Mouse (Mus musculus): ENCODE data around the gene Trappc10. TPM values are rescaled to one million over a fixed set of nuclear protein-coding genes. Genes with fewer than 3 reads are reported as not detected.

The Trappc10 gene
- polyA plus RNA-seq, 1 experiment from 2014 or later, result 8.3 TPM

- peak; percentile 64 for ATAC-seq (ENCODE audit: low FRiP score, low TSS enrichment)
- WGBS, result 17% methylated on average over 5 of the region's 5 CpGs
- Histone ChIP-seq H3K4me3 (ENCODE audit: low read length) (no peak overlapping the region), H3K9ac (replicated peaks; ENCODE audit: low read length) (no peak overlapping the region), H3K4me2 (replicated peaks; ENCODE audit: low read depth, low read length) (no peak overlapping the region), H3K27ac (ENCODE audit: low read length) (no peak overlapping the region), H3K36me3 (ENCODE audit: insufficient read depth, low read length) (no peaks in the 10 kb centered on the region), H3K9me3 (ENCODE audit: low read length) (no peaks in the 10 kb centered on the region), H3K4me1 (ENCODE audit: insufficient read depth, low read length) (peaks cover 8% of the 10 kb centered on the region; the same call in 1 of the 2 replicates), H3K27me3 (ENCODE audit: insufficient read depth, low read length) (no peaks in the 10 kb centered on the region)
These were observed 15.9 kb upstream of the Trappc10 start for GRCm38 (mm10) chr10:78260322-78260721.

- WGBS, result 42% methylated on average over 6 of the region's 6 CpGs
- no peak overlapping the region for H3K4me3 ChIP-seq (ENCODE audit: low read length)
- no peak overlapping the region for H3K9ac ChIP-seq (replicated peaks; ENCODE audit: low read length)
- peaks cover 8% of the 10 kb centered on the region; the same call in 1 of the 2 replicates for H3K4me1 ChIP-seq (ENCODE audit: insufficient read depth, low read length)
- H3K27ac ChIP-seq (ENCODE audit: low read length), result no peak overlapping the region
- no peak overlapping the region for H3K4me2 ChIP-seq (replicated peaks; ENCODE audit: low read depth, low read length)
- no peak for ATAC-seq (ENCODE audit: low FRiP score, low TSS enrichment)
- no peaks in the 10 kb centered on the region for H3K36me3 ChIP-seq (ENCODE audit: insufficient read depth, low read length)
- H3K27me3 ChIP-seq (ENCODE audit: insufficient read depth, low read length), result no peaks in the 10 kb centered on the region
- no peaks in the 10 kb centered on the region for H3K9me3 ChIP-seq (ENCODE audit: low read length)
These were observed 15.3 kb upstream of the Trappc10 start for GRCm38 (mm10) chr10:78259702-78260101.

DNA sequence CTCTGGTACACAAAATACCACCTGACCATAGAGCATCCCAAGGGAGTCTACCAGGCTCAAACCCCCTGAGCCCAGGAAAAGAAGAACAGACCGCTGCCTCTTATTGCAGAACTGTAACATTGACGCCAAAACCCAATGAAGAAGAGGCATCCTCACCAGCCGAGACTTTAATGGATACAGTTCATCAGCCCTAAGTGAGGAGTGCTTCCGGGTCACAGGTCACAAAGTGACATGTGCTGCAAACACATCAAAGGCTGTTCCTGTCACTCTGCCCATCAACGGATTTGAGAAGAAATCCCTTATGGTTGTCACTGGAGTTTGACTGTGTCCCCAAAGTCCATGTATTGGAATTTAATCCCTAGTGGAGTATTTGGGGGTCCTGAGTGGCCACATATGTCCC is 14.8 kb upstream of the Trappc10 start:
- H3K27ac ChIP-seq (ENCODE audit: low read length), result no peak overlapping the region
- 76% methylated on average over 5 of the region's 5 CpGs for WGBS
- H3K4me2 ChIP-seq (replicated peaks; ENCODE audit: low read depth, low read length), result no peak overlapping the region
- no peak for ATAC-seq (ENCODE audit: low FRiP score, low TSS enrichment)
- H3K9ac ChIP-seq (replicated peaks; ENCODE audit: low read length), result no peak overlapping the region
- H3K4me1 ChIP-seq (ENCODE audit: insufficient read depth, low read length), result peaks cover 8% of the 10 kb centered on the region; the same call in 1 of the 2 replicates
- H3K27me3 ChIP-seq (ENCODE audit: insufficient read depth, low read length), result no peaks in the 10 kb centered on the region
- no peaks in the 10 kb centered on the region for H3K36me3 ChIP-seq (ENCODE audit: insufficient read depth, low read length)
- no peak overlapping the region for H3K4me3 ChIP-seq (ENCODE audit: low read length)
- no peaks in the 10 kb centered on the region for H3K9me3 ChIP-seq (ENCODE audit: low read length)

- Histone ChIP-seq H3K4me2 (replicated peaks; ENCODE audit: low read depth, low read length) (no peak overlapping the region), H3K27me3 (ENCODE audit: insufficient read depth, low read length) (no peaks in the 10 kb centered on the region), H3K9me3 (ENCODE audit: low read length) (no peaks in the 10 kb centered on the region), H3K9ac (replicated peaks; ENCODE audit: low read length) (no peak overlapping the region), H3K4me3 (ENCODE audit: low read length) (no peak overlapping the region), H3K36me3 (ENCODE audit: insufficient read depth, low read length) (no peaks in the 10 kb centered on the region), H3K4me1 (ENCODE audit: insufficient read depth, low read length) (peaks cover 8% of the 10 kb centered on the region; the same call in 1 of the 2 replicates), H3K27ac (ENCODE audit: low read length) (no peak overlapping the region)
- ATAC-seq (ENCODE audit: low FRiP score, low TSS enrichment), result no peak
- WGBS, result 78% methylated on average over 6 of the region's 6 CpGs
These were observed 13.8 kb upstream of the Trappc10 start for GRCm38 (mm10) chr10:78258142-78258675.

- 77% methylated on average over 4 of the region's 4 CpGs for WGBS
- Histone ChIP-seq H3K4me2 (replicated peaks; ENCODE audit: low read depth, low read length) (no peak overlapping the region), H3K27ac (ENCODE audit: low read length) (no peak overlapping the region), H3K4me3 (ENCODE audit: low read length) (no peak overlapping the region), H3K9me3 (ENCODE audit: low read length) (no peaks in the 10 kb centered on the region), H3K36me3 (ENCODE audit: insufficient read depth, low read length) (no peaks in the 10 kb centered on the region), H3K4me1 (ENCODE audit: insufficient read depth, low read length) (peaks cover 8% of the 10 kb centered on the region; the same call in 1 of the 2 replicates), H3K9ac (replicated peaks; ENCODE audit: low read length) (no peak overlapping the region), H3K27me3 (ENCODE audit: insufficient read depth, low read length) (no peaks in the 10 kb centered on the region)
- no peak for ATAC-seq (ENCODE audit: low FRiP score, low TSS enrichment)
These were observed 11.2 kb upstream of the Trappc10 start for GRCm38 (mm10) chr10:78255646-78256059.

DNA sequence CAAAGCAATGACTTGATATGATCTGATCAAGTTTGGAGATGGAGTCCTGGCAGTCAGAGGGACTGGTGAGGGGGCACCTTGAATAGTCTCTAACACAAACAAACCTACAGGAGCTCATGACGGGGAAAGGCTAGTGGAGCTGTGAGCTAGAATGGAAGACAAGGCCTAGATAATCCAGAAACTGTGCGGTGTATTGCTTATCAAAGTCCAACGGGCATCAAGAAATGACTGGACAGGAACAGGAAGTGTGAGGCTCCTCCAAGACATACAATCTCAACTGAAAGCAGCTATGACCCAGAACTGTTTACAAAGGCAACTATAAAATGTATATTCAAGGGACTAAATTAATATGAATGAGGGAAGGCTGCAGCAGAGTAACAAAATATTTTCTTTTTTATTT is 2.8 kb upstream of the Trappc10 start:
- WGBS, result 74% methylated on average over 3 of the region's 3 CpGs
- H3K4me1 ChIP-seq (ENCODE audit: insufficient read depth, low read length), result peaks cover 15% of the 10 kb centered on the region
- no peaks in the 10 kb centered on the region for H3K9me3 ChIP-seq (ENCODE audit: low read length)
- no peak overlapping the region for H3K9ac ChIP-seq (replicated peaks; ENCODE audit: low read length)
- no peak overlapping the region for H3K4me2 ChIP-seq (replicated peaks; ENCODE audit: low read depth, low read length)
- no peak for ATAC-seq (ENCODE audit: low FRiP score, low TSS enrichment)
- H3K27me3 ChIP-seq (ENCODE audit: insufficient read depth, low read length), result no peaks in the 10 kb centered on the region
- H3K4me3 ChIP-seq (ENCODE audit: low read length), result no peak overlapping the region
- H3K36me3 ChIP-seq (ENCODE audit: insufficient read depth, low read length), result no peaks in the 10 kb centered on the region
- H3K27ac ChIP-seq (ENCODE audit: low read length), result no peak overlapping the region

DNA sequence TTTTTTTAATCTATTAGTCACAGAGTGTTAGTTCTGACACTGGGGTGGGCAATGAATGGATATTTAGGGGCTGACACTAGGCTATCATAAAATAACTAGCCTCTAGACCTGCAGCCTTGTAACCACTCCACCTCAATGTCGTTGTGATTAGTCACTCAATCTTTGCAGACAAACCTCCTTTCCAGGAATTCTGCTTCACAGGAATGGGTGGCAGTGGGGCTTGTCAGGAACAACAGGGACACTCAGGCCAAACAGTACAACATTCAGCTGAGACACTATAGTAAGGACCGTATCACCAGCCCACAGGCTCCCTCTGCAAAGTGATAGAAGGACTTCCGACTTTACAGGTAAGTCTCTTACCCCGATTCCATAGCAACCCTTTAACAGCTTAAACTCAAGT is 2.3 kb upstream of the Trappc10 start:
- H3K27me3 ChIP-seq (ENCODE audit: insufficient read depth, low read length), result no peaks in the 10 kb centered on the region

GRCm38 (mm10) chr10:78245225-78245547 is 745 bp upstream of the Trappc10 start:
- WGBS, result 17% methylated on average over 7 of the region's 7 CpGs
- no peak overlapping the region for H3K27ac ChIP-seq (ENCODE audit: low read length)
- ATAC-seq (ENCODE audit: low FRiP score, low TSS enrichment), result no peak

More for the DNA sequence above, 2.3 kb upstream of the Trappc10 start:
- Histone ChIP-seq H3K36me3 (ENCODE audit: insufficient read depth, low read length) (no peaks in the 10 kb centered on the region), H3K9ac (replicated peaks; ENCODE audit: low read length) (no peak overlapping the region), H3K4me1 (ENCODE audit: insufficient read depth, low read length) (peaks cover 15% of the 10 kb centered on the region), H3K9me3 (ENCODE audit: low read length) (no peaks in the 10 kb centered on the region), H3K4me3 (ENCODE audit: low read length) (no peak overlapping the region), H3K27ac (ENCODE audit: low read length) (no peak overlapping the region), H3K4me2 (replicated peaks; ENCODE audit: low read depth, low read length) (no peak overlapping the region)
- WGBS, result 76% methylated on average over 4 of the region's 4 CpGs
- ATAC-seq (ENCODE audit: low FRiP score, low TSS enrichment), result no peak

GRCm38 (mm10) chr10:78244058-78244437 is 393 bp downstream of the Trappc10 start:
- peak; percentile 62 for ATAC-seq (ENCODE audit: low FRiP score, low TSS enrichment)
- WGBS, result under 1% methylated on average over 29 of the region's 33 CpGs
- peak overlapping the region; percentile 86 for H3K4me2 ChIP-seq (replicated peaks; ENCODE audit: low read depth, low read length)
- H3K27ac ChIP-seq (ENCODE audit: low read length), result 0 out of 2 replicates have a peak overlapping the region, but pooled peaks have one; percentile 27
- no peaks in the 10 kb centered on the region for H3K27me3 ChIP-seq (ENCODE audit: insufficient read depth, low read length)
- no peaks in the 10 kb centered on the region for H3K9me3 ChIP-seq (ENCODE audit: low read length)
- no peaks in the 10 kb centered on the region for H3K36me3 ChIP-seq (ENCODE audit: insufficient read depth, low read length)
- H3K9ac ChIP-seq (replicated peaks; ENCODE audit: low read length), result peak overlapping the region; percentile 79
- peak overlapping the region; percentile 88 for H3K4me3 ChIP-seq (ENCODE audit: low read length)
- H3K4me1 ChIP-seq (ENCODE audit: insufficient read depth, low read length), result peaks cover 15% of the 10 kb centered on the region

More at GRCm38 (mm10) chr10:78245225-78245547, 745 bp upstream of the Trappc10 start:
- H3K4me1 ChIP-seq (ENCODE audit: insufficient read depth, low read length), result peaks cover 15% of the 10 kb centered on the region
- peak overlapping the region; percentile 88 for H3K4me3 ChIP-seq (ENCODE audit: low read length)
- peak overlapping the region; percentile 79 for H3K9ac ChIP-seq (replicated peaks; ENCODE audit: low read length)
- H3K9me3 ChIP-seq (ENCODE audit: low read length), result no peaks in the 10 kb centered on the region
- H3K36me3 ChIP-seq (ENCODE audit: insufficient read depth, low read length), result no peaks in the 10 kb centered on the region
- H3K27me3 ChIP-seq (ENCODE audit: insufficient read depth, low read length), result no peaks in the 10 kb centered on the region
- H3K4me2 ChIP-seq (replicated peaks; ENCODE audit: low read depth, low read length), result peak overlapping the region; percentile 86

DNA sequence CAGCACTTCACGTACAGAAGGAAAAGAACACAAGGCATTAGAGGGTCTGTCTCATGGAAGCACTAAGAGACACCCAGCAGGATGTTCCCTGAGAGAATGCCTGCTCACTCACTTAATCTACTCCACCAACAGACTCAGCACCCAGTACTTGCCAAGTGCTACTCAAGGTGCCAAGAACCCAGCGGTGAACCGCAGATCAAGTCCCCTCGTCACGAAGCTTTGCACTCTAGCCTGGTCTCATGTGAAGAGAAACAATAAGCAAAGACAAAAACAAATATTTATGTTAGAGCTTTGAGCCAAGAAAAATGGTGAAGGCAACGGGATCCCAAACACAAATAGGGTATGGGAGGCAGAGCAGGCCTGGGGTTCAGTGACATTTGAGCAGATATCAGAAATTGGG is 5.5 kb downstream of the Trappc10 start:
- Histone ChIP-seq H3K4me3 (ENCODE audit: low read length) (no peak overlapping the region), H3K4me2 (replicated peaks; ENCODE audit: low read depth, low read length) (no peak overlapping the region), H3K9me3 (ENCODE audit: low read length) (no peaks in the 10 kb centered on the region), H3K4me1 (ENCODE audit: insufficient read depth, low read length) (peaks cover 10% of the 10 kb centered on the region), H3K27ac (ENCODE audit: low read length) (no peak overlapping the region), H3K36me3 (ENCODE audit: insufficient read depth, low read length) (no peaks in the 10 kb centered on the region), H3K9ac (replicated peaks; ENCODE audit: low read length) (no peak overlapping the region), H3K27me3 (ENCODE audit: insufficient read depth, low read length) (no peaks in the 10 kb centered on the region)
- WGBS, result 75% methylated on average over 6 of the region's 6 CpGs
- ATAC-seq (ENCODE audit: low FRiP score, low TSS enrichment), result no peak
